Mouse (Mus musculus): ENCODE data around the gene Gm10521. TPM values are rescaled to one million over a fixed set of nuclear protein-coding genes. Genes with fewer than 3 reads are reported as not detected.
"Not testable (repeated sequence)": the region's sequence is repeated elsewhere in the genome, so short reads cannot be mapped to it uniquely, and the experiment has no call there.

The Gm10521 gene
- 0.26 and 0.33 TPM in 2 replicates for polyA plus RNA-seq (2012; rRNA removed)

DNA sequence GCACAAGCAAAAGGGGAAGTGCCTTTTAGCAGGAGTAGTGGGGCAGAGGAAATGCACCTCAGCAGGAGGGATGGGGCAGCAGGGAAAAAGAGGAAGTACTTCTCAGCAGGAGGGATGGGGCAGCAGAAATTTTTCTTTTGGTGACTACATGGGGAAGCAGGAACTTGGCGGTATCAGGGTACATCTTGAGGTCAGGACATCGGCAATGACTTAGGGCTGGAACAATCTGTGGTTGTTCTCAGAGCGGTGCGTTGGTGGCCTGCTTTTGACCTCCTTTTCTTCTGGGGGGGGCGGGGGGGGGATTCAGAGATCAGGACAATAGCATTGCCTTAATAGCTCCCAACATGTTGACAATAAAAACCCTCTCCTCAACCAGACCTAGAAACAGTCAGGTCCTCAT lies at the start of gene Gm10521:
Gene Gm10521, plus strand, starts transcription at position 301 of the 400 bp plus-strand sequence.
- not testable (repeated sequence) for DNase-seq (ENCODE audit: low read depth)

DNA sequence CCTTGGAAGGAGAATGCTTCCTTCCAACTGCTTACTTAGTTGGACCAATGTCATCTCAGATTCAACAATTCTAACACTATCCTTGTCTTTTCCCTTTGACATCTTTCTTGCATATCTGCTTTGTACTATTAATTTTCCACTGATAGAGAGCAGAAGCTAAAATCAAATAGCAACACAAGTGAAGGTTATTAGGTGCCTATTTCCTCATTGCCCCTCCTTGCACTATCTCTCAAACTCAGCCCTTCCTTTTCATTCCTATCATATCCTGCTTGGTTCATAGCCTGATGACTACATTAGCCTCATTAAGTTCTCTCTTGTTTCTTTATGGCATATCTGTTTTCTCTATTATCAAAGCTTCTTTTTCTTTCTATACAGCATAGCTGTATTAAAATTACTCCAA lies 47.3 kb upstream of the Gm10521 start:
- DNase-seq (ENCODE audit: low read depth) = no peak

DNA sequence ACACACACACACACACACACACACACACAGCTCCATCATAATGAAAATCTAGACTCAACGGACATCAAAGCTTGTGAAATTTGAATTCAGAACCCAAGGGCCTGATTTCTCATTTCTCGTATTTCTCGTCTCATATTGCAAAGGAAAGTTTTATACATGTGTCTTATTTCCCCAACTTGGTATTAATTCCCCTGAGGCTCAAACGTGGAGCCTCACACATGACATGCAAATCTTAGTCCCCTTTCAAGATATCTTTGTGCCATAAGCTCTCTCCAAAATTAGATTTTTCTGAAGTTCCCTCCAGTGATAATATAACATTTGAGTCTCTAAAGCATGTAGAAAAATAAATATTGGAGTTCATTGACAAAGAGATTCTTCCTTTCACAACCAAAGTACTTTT lies 46.7 kb upstream of the Gm10521 start:
- no peak for DNase-seq (ENCODE audit: low read depth)

DNA sequence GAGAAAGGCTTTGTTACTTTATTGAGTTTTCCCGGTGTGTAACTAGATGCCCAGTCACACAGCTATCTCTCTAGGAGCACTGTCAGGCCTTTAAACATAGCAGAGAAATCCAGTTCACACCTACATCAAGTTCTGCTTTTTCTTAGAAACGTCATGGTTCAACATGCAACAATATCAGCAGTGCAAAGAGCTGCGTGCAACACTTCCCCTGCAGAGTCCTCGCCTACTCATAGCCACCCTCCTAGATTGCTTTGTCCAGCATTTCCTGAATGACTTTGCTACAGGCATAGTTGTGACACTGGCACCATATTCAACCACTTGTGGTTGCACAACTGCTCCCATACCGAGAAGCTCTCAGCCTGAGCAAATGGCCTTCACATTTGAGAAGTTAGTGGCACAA lies 46.0 kb upstream of the Gm10521 start:
- no peak for DNase-seq (ENCODE audit: low read depth)

DNA sequence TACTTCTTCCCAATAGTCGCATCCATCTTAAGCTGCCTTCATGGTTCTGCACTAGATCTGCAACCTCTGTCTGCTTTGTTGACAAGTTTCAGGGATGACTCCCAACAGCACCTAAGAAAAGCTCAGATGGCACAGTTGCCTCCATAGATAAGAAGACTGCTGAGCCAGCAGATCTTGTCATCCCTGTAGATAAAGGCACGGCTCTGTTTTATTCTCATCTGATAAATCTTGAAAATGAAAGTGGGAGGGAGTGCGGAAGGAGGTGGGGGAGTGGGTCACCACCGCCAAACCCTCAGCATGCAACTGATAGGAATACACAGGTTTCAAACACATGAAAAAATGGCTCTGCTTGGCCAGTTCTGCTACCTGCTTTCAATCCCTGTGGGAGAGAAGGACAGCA lies 30.0 kb upstream of the Gm10521 start:
- no peak for DNase-seq (ENCODE audit: low read depth)

DNA sequence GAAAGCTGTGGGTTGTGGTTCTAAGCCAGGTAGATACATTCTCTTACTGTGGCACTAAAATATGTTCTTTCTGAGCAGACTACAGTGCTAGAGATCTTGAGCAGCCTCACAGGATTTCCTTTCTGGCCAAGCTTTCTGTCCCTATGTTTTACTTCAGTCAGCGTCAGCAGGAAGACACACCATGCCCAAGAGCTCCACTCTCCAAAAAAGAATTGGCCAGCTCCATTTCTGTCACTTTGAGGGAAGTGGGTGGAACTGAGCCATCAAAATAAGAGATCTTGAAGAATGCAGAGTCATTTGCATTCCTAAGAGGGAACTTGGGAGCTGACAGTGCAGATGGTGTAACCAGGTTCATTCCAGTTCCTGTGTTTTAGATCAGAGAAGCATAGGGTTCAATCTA lies 8.5 kb upstream of the Gm10521 start:
- DNase-seq (ENCODE audit: low read depth) = no peak

DNA sequence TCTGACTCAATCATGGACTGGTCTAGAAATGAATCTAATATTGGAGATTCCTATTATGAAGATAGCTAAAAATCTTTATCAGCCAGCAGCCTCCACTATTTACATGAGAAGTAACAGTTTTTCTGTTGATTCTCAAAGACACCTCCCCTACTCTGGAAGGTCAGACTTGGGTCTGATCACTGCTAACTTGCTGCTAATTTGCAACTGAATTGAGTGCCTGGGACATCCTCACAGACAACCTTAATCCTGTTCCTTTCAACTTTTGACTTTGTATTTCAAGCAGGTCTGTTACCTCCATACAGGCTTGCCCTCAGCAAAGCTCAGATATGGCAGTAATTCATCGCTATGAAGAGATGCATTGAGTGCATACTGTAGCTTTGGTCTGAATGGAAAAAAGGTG lies 8.5 kb downstream of the Gm10521 start:
- DNase-seq (ENCODE audit: low read depth) = no peak

DNA sequence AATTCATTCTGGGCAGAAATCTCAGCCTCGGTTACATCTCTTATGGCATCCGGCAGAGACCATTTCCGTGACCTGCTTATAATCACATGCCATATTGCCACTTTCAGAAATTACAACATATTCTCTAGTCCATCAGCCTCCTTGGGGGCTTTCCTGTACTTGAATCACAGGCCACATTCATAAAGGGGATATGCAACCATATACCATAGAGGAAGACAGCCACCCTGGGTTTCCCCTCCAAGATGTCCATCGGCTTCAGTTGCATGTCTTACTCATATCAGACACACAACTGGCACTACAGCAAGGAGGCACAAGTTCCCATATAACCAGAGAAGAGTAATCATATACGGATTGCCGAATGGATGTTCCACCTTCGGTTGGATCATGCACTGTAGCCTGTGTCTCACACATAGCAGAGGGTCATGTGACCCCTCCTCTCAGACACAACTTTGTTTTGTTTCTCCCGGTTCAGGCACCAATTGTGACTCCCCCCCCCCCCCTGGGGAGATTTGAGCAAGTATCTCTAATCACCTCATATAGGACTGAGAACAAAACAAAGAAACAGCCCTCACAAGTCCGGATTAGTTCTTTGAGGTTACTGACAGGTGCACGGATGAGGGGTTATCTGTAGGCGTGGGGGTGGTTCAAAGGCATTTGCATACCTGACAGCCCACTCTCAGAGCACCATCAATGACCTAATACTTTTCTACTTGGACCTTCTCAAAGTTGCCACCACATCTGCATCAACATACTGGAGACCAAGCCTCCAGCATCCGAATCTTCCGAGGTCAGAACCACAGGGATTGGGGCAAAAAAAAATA lies 20.4 kb downstream of the Gm10521 start:
- DNase-seq (ENCODE audit: low read depth) = no peak

DNA sequence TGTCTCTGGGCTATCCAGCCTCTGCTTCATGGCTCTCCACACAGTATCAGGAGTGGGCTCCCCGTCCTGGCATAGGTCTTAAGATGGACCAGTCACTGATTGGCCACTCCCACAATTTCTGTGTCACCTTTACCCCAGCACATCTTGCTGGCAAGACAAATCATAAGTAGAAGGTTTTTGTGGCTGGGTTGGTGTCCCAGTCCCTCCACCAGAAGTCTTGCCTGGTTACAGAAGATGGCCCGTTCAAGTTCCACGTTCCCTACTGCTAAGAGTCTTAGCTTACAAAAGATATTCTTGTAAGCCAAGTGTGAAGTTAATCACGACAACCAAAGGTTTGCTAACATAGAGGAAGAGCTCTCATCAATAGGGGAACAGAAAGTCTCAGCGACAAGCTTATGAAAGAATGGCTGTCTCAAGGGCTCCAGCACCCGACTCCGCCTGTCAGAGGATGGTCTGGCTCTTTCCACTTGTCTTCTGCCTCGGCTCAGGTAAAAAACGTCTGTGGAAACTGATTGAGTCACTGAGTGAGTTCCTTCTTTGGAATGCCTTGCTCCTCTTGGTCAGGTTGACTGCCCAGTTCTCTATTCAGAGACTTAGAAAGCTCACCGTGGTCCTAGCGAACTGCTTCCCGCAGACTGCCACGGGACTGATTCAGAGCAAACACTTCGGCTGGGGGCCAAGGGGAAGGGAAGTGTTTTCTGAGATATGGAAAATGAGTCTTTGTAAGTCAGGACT lies 22.0 kb downstream of the Gm10521 start, which contains the start of gene Slamf6:
Gene Slamf6, plus strand, starts transcription at position 211 of the 735 bp plus-strand sequence.
- DNase-seq (ENCODE audit: low read depth) = no peak

DNA sequence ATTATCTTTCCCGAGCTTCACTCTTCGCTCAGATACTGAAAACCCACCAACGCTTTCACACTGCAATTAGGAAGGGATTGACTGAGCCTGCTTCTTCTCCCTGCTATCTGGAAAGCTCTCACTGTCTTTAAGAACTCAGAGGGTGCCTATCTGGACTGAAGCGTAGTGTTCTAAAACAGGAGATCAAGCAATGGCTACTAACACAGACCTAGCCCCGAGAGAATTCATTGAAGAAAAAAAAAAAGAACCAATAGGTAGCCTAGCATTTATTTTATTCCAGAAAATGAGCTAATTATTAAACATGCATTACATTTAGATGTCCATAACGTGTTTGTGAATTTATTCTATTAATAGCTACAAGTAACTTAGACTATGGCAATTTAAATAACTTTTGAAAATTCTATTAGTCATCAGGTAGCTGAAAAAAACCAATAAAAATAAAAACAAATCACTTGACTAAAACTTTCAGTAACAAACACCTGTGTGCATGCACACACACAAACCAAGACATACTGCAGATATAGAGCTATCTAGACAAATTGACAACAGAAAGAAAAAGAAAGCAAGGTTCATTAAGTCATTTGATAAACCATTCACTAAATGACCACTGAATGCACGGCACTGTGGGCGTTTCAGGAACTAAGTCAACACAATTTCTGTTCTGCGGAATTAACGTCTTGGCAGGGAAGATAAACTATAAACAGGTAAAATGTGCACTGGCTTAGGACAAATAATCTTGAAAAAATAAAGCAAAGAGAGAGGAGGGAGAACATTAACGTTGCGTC lies 22.9 kb downstream of the Gm10521 start:
- no peak for DNase-seq (ENCODE audit: low read depth)

DNA sequence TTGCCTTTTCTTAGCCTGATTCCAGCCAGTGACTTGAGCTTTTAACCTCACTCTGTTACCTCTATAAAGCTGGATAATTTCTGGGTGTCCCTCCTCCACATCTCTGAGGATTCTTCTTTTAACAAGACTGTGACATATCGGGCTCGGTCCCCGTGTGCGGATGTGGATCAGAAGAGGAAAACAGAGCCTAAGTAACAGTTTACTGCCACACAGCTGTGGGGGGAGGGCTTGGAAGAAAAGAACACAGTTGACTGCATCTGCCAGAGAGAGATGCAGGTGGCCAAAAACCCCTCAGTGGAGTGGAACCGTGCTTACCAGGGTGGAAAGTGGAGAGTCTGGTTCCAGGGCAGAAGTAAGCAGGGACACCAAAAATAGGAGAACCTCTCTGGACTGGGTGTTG lies 23.7 kb downstream of the Gm10521 start:
- no peak for DNase-seq (ENCODE audit: low read depth)

DNA sequence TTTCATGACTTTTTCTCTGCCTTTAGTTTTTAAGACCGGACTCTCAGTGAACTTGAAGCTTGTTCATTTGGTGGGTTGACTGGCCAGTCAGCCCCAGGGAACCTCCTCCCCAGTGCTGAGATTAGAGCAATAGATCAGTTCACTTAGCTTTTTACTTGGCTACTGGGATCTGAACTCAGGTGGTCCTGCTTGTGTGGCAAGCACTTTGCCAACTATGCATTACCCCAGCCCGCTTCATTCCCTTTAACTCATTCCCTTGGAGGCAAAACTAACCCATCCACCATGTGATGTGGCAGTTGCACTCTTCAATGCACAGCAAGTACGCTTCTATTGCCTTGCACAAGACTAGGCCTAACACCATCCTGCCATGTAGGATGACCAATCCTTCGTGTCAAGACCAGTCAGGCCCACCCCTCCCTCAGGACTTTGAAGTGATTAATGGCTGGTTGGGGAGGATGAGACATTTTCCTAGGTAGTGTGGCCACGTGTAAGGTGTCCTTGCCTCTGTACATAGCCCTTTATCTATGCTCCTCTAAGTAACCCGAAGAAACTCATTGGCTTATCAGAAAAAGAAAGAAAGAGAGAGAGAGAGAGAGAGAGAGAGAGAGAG lies 24.5 kb downstream of the Gm10521 start:
- DNase-seq (ENCODE audit: low read depth) = no peak

DNA sequence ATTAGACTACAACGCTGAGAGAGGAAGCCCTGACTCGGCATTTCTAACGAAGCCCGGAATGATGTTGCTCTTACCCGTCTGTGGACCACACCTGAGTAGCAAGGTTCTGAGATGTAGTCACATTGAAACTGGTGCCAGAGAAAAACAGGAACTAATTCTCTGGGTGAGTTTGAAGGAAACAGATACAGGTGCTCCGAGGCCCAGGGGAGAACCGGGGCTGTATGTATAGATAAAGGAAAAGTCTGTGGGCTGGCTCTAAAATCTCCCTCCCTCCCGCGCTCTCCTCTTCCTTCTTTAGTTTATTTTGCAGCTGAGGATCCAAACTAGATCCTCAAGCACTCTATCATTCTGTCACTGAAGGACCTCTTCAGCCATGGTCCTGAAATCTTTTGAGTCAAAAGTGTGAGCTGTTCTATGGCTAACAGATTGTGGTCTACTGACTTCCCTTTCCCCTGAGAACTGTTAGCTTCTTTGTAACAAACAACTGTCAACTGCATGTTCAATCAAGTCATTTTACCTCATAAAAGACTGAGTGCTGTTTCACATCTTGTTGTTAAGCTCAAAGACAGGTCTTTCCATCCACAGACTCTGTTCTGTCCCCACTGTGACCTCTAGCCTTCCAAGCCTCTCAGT lies 25.6 kb downstream of the Gm10521 start:
- DNase-seq (ENCODE audit: low read depth) = no peak

DNA sequence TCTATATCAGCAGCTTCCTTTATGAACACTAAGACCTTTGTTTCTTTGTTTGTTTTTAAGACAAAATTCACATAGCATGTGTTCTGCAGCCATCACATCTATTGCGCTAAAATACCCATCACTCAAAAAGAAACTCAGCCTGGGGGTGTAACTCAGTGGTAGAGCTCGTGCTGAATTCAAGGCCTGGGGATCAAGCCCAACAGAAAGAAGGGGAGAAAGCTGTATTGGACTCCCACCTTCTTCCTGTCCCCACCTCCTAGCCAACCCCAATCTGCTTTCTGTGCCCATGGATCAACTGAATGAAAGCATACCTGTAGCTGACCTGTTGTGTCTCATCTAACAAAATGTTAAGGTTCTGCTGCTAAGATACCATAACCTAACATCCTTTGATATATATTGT lies 26.2 kb downstream of the Gm10521 start:
- DNase-seq (ENCODE audit: low read depth) = no peak

DNA sequence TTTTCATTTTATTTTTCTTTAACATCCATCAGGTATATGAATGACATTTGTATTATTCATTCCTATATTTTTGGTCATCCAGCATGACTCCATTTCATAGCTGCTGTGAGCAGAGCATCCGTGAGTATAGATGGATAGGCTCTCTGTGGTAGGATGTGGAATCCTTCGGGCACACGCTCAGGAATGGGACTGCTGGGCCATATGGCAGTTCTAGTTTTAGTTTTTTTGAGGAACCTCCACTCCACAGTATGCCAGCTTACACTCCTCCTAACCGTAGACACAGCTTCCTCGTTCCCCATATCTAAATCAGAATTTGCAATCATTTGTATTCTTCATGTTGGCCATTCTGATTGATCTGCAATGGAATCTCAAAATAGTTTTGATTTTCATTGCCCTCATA lies 27.4 kb downstream of the Gm10521 start:
- no peak for DNase-seq (ENCODE audit: low read depth)

DNA sequence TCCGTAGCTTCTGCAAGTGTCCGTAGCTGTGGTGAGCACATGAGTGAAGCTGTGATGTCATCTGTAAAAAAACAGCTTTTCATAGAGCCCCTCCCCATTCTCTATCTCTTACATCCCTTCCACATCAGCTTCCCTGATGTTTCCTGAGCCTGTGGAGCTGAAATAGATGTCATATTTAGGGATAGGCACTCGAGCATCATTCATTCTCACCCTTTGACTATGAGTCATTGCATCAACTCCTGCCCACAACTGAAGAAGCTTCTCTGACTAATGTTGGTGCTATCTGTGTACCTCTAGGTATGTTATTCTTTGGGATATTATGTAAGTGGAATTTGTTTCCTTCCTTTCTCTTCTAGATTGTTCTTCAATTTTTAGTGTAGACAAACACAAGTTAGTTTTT lies 29.4 kb downstream of the Gm10521 start:
- DNase-seq (ENCODE audit: low read depth) = no peak

DNA sequence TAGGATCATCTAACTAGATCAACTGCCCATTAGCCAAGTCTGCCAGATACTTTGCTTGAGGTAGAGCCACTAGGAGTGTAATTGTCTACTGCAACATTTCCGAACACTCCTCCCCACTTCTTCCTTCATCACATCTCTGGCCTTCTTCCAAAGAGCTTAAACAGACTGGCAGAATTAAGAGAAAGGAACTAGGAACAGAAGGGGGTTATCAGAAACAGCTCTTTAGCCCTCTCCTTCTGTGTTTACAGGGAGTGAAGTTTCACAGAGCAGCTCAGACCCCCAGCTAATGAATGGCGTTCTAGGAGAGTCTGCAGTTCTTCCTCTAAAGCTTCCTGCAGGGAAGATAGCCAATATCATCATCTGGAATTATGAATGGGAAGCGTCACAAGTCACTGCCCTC lies 38.4 kb downstream of the Gm10521 start:
- DNase-seq (ENCODE audit: low read depth) = no peak

DNA sequence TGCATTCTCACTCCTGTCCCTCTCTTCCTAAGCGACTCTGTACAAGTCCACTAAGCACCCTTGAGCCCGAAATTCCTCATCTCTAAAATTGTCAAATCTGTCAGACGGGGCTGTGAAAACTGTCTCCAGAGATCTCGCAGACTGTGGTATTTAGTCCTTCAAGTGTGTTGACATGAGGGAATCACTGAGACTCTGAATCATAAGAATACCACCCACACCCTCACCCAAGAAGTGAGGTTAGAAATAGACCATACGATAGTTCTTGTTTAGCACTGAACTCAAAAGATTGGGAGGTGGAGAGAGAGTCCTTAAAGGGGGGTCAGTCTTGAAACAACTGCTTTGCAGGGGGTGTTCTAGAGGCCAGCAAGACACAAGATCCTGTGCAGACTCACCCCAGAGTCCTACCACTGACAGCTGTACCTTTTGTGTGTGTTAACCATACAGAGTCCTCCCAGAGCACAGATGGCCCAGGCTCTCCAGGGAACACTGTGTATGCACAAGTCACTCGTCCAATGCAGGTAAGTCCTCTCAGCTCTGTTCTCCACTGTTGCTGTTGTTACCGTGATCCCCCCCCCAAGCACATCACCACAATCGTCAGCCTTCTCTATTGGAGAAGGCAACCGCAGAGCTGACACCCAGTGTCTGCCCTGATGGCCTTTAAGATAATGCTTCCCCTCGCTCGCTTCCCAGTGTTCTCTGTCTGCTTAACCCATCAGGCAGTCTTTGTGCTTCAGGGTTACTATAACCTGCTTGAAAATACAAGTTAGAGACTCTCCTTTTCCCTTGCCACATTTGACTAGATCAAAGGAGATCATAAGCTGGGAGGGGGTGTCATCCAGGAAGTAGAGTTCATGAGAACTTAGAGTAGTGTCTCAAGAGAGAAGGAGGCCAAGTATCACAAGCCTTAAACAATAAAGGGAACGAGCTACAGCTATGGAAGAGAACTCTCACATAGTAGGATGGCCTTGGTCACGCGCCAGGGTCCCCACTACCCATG lies 43.8 kb downstream of the Gm10521 start:
- DNase-seq (ENCODE audit: low read depth) = no peak

DNA sequence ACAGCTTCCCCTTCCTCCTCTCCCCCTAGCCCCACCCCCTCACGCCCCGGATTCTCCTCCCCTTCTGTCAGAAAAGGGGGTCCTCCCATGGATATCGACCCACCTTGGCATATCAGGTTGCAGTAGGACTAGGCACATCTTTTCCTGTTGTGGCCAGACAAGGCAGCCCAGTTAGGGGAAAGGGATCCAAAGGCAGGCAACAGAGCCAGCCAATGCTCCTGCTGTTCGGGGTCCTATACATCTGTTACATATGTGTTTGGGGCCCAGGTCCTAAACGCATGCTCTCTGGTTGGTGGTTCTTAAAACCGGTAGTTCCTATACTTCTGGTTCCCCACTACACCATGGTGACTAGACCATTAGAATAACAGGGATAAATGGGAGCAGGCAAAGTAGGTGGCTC lies 45.2 kb downstream of the Gm10521 start:
- no peak for DNase-seq (ENCODE audit: low read depth)

DNA sequence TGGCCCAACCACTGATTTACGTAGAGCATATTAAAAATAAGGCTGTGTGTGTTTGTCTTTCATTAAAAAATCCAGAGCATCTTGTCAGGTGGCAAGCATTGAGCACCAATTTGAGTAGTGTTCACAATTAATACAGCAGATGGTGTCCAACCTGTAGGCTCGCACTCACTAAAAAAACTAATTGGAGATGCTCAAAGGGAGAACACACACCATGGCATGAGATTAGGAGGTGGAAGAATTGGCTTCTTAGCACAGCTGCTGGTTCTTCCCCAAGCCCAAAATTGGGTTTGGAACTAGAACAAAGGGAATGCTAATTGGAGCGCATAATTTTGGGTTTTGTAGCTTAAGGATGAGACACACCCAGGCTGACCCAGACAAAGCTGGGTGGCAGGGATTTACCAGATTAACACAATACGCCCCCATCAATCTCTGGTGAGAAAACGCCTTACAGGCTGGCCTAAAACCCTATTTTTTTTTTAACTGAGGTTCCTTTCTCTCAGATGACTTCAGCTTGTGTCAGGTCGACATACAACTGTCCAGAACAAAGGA lies 51.1 kb downstream of the Gm10521 start:
- no peak for DNase-seq (ENCODE audit: low read depth)
